Mouse (Mus musculus) neural tube, embryonic 12.5 days (tissue): ENCODE data around the gene Etv2. TPM values are rescaled to one million over a fixed set of nuclear protein-coding genes. Genes with fewer than 3 reads are reported as not detected.

Experiments
- ATAC-seq: fragments of 200-750 bp; cut with Nextera tagmentation; 2 replicates; pipeline ENCODE4 v1.8.0; 2017; ENCODE audit warnings: low read depth, mild to moderate bottlenecking, moderate TSS enrichment, moderate library complexity; ENCODE audit not compliant: low FRiP score
- H3K27ac ChIP-seq: fragments of 300-500 bp; sonication (generic); 2 replicates; pipeline ENCODE4 v1.5.1; 2016
- H3K27me3 ChIP-seq: fragments of 300-500 bp; sonication (generic); replicated peaks from 2 replicates; pipeline ENCODE4 v1.6.1; 2016; ENCODE audit warnings: mild to moderate bottlenecking
- H3K36me3 ChIP-seq: fragments of 300-500 bp; sonication (generic); 2 replicates; pipeline ENCODE4 v1.6.1; 2016; ENCODE audit warnings: mild to moderate bottlenecking
- H3K4me1 ChIP-seq: fragments of 300-500 bp; sonication (generic); 2 replicates; pipeline ENCODE4 v1.6.1; 2016
- H3K4me2 ChIP-seq: fragments of 300-500 bp; sonication (generic); replicated peaks from 2 replicates; pipeline ENCODE4 v1.6.1; 2016; ENCODE audit warnings: mild to moderate bottlenecking
- H3K4me3 ChIP-seq: fragments of 300-500 bp; sonication (generic); 2 replicates; pipeline ENCODE4 v1.5.1; 2016
- H3K9ac ChIP-seq: fragments of 300-500 bp; sonication (generic); 2 replicates; pipeline ENCODE4 v1.6.1; 2016; ENCODE audit warnings: mild to moderate bottlenecking
- H3K9me3 ChIP-seq: fragments of 300-500 bp; sonication (generic); 2 replicates; pipeline ENCODE4 v1.6.1; 2016; ENCODE audit warnings: mild to moderate bottlenecking
- WGBS: fragments of 180-500 bp; shearing (Covaris S2); methylation state at CpG from one replicate; pipeline ENCODE4 v1.1.7; 2016; 5-methylcytosine and 5-hydroxymethylcytosine counted together
- polyA plus RNA-seq: library from polyadenylated mRNA; unstranded; fragments of >200 nt; fragmentation: Nextera tagmentation; extraction: Ambion mirVana; gene quantifications from 2 replicates; pipeline ENCODE4 v1.2.1, GENCODE M21; 2016

The Etv2 gene
- not detected in 2 replicates for polyA plus RNA-seq

DNA sequence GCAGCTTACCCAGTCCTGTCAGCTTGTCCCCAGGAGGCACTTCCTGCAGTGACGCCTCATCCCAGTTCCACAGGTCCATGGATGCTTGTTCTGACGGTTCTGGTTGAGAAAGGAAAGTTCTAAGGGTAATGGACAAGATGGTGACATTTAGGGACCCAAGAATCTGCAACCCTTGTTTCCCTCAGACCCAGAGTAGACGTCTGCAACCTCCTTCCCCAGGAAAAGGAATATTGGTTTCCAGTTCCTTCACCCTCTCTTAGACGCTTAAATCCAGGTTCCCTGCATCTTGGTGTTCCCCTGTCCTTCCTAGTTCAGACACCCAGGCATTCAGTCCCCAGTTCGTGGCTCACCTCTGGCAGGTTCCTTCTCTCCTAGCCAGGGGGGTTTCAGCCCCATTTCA is at the start of gene Etv2:
Etv2 (minus strand) TSS at position 101 of the 400 bp plus-strand sequence.
- Histone ChIP-seq H3K4me2 (peak within 1 kb of the TSS; percentile 40), H3K36me3 (peaks cover 11% of the 10 kb centered on the region), H3K4me1 (0 out of 2 replicates have a peak, but pooled peaks cover 5% of the 10 kb centered on the region), H3K27me3 (peaks cover 57% of the 10 kb centered on the region), H3K9ac (no peak within 1 kb of the TSS; the same call in 1 of the 2 replicates), H3K4me3 (peak within 1 kb of the TSS; percentile 16; the same call in 1 of the 2 replicates), H3K27ac (no peak within 1 kb of the TSS), H3K9me3 (no peaks in the 10 kb centered on the region)
- WGBS = 4% methylated on average over 5 of the region's 5 CpGs
- ATAC-seq = no peak

DNA sequence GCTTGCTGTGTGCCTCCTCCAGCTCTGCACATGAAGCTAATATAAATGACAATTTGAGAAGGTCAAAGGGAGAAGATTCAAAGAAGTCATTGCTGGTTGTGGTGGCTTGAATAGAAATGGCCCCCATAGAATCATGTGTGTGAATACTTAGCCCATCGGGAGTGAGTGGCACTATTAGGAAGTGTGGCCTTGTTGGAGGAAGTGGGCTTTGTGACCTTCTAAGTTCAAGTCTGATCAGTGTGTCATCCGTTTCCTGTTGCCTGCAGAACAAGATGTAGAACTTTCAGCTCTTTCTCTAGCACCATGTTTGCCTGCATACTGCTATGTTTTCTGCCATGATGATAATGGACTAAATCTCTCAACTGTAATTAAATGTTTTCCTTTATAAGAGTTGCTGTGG is 47.8 kb upstream of the Etv2 start:
- Histone ChIP-seq H3K4me3 (no peak overlapping the region), H3K27me3 (peaks cover 14% of the 10 kb centered on the region), H3K4me2 (no peak overlapping the region), H3K27ac (no peak overlapping the region), H3K36me3 (no peaks in the 10 kb centered on the region), H3K4me1 (no peaks in the 10 kb centered on the region), H3K9ac (no peak overlapping the region), H3K9me3 (no peaks in the 10 kb centered on the region)
- 78% methylated on average over 2 of the region's 2 CpGs for WGBS
- no peak for ATAC-seq

GRCm38 (mm10) chr7:30681897-30682296 is 46.2 kb upstream of the Etv2 start:
- H3K4me2 ChIP-seq = no peak overlapping the region
- H3K4me1 ChIP-seq = no peaks in the 10 kb centered on the region
- no peak overlapping the region for H3K9ac ChIP-seq
- H3K27ac ChIP-seq = no peak overlapping the region
- H3K9me3 ChIP-seq = no peaks in the 10 kb centered on the region
- WGBS = 70% methylated on average over 5 of the region's 5 CpGs
- no peak overlapping the region for H3K4me3 ChIP-seq
- H3K27me3 ChIP-seq = no peaks in the 10 kb centered on the region
- no peaks in the 10 kb centered on the region for H3K36me3 ChIP-seq
- ATAC-seq = no peak

DNA sequence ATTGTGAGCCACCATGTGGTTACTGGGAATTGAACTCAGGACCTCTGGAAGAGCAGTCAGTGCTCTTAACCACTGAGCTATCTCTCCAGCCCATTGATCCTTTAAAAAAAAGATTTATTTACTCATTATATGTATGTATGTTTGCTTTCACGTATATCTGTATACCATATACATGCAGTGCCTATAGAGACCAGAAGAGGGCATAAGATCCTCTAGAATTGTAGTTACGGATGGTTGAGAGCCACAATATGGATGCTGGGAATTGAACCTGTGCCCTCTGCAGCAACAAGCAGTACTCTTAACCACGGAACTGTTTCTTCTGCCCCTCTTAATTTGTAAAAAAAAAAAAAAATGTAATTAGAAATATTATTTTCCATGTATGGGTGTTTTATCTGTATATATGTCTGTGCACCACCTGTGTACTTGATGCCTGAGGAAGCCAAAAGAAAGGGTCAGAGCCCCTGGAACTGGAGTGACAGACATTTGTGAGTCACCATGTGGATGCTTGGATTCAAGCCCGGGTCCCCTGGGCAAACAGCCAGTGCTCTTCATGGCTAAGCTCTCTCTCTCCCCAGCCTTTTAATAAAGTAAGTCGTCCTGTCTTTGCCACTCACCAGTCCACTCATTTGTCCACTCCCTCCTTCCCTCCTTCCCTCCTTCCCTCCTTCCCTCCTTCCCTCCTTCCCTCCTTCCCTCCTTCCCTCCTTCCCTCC is 42.8 kb upstream of the Etv2 start:
- 73% methylated on average over 5 of the region's 5 CpGs for WGBS
- Histone ChIP-seq H3K36me3 (no peaks in the 10 kb centered on the region), H3K9ac (no peak overlapping the region), H3K4me2 (no peak overlapping the region), H3K4me1 (no peaks in the 10 kb centered on the region), H3K4me3 (no peak overlapping the region), H3K9me3 (no peaks in the 10 kb centered on the region), H3K27ac (no peak overlapping the region), H3K27me3 (no peaks in the 10 kb centered on the region)
- no peak for ATAC-seq

GRCm38 (mm10) chr7:30671480-30671879 is 35.8 kb upstream of the Etv2 start, which contains the start of gene Pmis2:
Gene Pmis2, minus strand, starts transcription at chr7:30671605.
- H3K9ac ChIP-seq = no peak within 1 kb of the TSS
- H3K4me3 ChIP-seq = no peak within 1 kb of the TSS

GRCm38 (mm10) chr7:30669229-30669628 is 33.6 kb upstream of the Etv2 start:
- Histone ChIP-seq H3K36me3 (no peaks in the 10 kb centered on the region), H3K27me3 (0 out of 2 replicates have a peak, but pooled peaks cover 2% of the 10 kb centered on the region), H3K4me2 (no peak overlapping the region), H3K4me1 (peaks cover 9% of the 10 kb centered on the region; the same call in 1 of the 2 replicates), H3K9me3 (no peaks in the 10 kb centered on the region), H3K27ac (no peak overlapping the region), H3K4me3 (no peak overlapping the region), H3K9ac (no peak overlapping the region)
- no peak for ATAC-seq
- WGBS = 39% methylated on average over 3 of the region's 3 CpGs

More at GRCm38 (mm10) chr7:30671480-30671879, 35.8 kb upstream of the Etv2 start, which contains the start of gene Pmis2:
- Histone ChIP-seq H3K27me3 (0 out of 2 replicates have a peak, but pooled peaks cover 2% of the 10 kb centered on the region), H3K9me3 (no peaks in the 10 kb centered on the region), H3K4me1 (no peaks in the 10 kb centered on the region), H3K4me2 (no peak within 1 kb of the TSS), H3K36me3 (no peaks in the 10 kb centered on the region), H3K27ac (no peak within 1 kb of the TSS)
- no peak for ATAC-seq
- 74% methylated on average over 9 of the region's 9 CpGs for whole genome bisulfite sequencing

DNA sequence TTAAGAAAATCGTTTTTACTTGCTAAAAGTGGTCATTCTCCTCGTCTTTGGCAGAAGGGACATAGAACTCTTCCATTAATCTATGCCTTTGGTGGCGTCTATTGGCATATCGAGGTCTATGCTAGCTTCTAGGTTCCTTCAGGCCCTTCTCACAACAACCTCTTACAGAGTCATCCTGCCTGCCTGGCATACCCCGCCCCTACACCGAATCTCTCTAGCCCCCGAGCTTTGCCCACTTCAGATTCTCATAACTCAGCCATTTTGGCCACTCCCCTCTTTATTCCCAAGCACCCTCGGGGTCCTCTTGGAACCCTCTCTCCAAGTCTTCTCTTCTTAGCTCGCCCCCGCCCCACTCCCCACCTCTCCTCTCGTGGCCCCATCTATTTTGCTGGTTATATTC is 29.7 kb upstream of the Etv2 start:
- Histone ChIP-seq H3K27me3 (0 out of 2 replicates have a peak, but pooled peaks cover 2% of the 10 kb centered on the region), H3K9ac (peak overlapping the region; percentile 62), H3K4me3 (peak overlapping the region; percentile 59), H3K36me3 (peaks cover 18% of the 10 kb centered on the region), H3K9me3 (no peaks in the 10 kb centered on the region), H3K4me1 (peaks cover 10% of the 10 kb centered on the region; the same call in 1 of the 2 replicates), H3K27ac (no peak overlapping the region), H3K4me2 (peak overlapping the region; percentile 90)
- peak; percentile 62 for ATAC-seq
- 8% methylated on average over 11 of the region's 11 CpGs for WGBS

- ATAC-seq = peak; percentile 95
- Histone ChIP-seq H3K4me3 (peak within 1 kb of the TSS; percentile 59), H3K27ac (no peak within 1 kb of the TSS), H3K4me2 (peak within 1 kb of the TSS; percentile 90), H3K27me3 (0 out of 2 replicates have a peak, but pooled peaks cover 2% of the 10 kb centered on the region), H3K4me1 (peaks cover 10% of the 10 kb centered on the region; the same call in 1 of the 2 replicates), H3K36me3 (peaks cover 23% of the 10 kb centered on the region), H3K9ac (peak within 1 kb of the TSS; percentile 62), H3K9me3 (no peaks in the 10 kb centered on the region)
- 1% methylated on average over 34 of the region's 34 CpGs for WGBS
These were observed 29.0 kb upstream of the Etv2 start, which contains the start of gene Haus5 for GRCm38 (mm10) chr7:30664529-30665200. Gene Haus5, minus strand, starts transcription at chr7:30664994.

DNA sequence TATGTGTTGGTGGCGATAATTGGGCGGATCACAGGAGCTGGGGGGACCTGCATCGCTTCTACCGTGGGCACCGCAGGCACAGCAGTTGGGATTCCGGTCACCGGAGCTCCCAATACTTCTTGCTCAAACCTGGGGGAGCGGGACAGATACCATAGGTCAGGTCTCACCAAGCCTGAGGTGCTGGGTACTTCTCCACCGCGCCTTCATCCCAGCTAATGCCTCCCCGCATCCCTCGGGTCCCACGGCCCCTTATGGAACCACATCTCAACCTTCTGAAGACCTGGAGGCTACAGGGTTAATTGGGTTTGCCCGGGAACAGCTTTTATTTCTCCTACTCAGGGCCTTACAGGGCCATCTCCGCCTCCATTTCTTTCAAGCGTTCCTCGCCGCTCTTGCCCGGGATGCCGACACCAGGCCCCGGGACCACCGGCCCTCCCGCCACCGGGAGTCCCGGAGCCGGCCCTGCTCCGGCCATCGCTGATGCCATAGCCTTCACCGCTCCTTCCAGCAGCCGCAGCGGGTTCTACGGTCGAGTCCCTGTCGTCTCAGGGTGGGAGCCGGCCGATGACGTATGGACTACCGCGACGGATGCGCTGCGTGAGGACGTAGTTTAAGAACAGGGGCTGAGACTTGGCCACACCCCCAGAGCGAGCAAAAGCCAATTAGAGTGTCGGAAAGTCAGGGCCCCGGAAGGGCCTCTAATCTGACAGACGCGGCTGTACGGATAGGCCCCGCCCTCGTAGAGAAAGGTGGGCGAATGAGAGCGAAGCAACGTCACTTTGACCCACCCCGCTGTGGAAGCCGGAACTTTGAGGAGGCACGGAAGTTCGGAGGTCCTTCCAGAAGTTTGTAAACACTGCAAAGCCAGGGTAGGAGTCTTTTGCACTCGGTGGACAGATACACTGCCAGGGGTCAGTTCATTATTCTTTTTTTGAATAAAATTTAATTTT is 14.2 kb upstream of the Etv2 start, which contains the start of gene Rbm42:
Rbm42 (minus strand) TSS at position 727 of the 950 bp plus-strand sequence.
- 2% methylated on average over 59 of the region's 59 CpGs for WGBS
- no peaks in the 10 kb centered on the region for H3K27me3 ChIP-seq
- peak within 1 kb of the TSS; percentile 91 for H3K9ac ChIP-seq
- H3K4me2 ChIP-seq = peak within 1 kb of the TSS; percentile 98
- H3K9me3 ChIP-seq = no peaks in the 10 kb centered on the region
- peak within 1 kb of the TSS; percentile 88 for H3K4me3 ChIP-seq
- ATAC-seq = peak; percentile 99
- peak within 1 kb of the TSS; percentile 16; the same call in 1 of the 2 replicates for H3K27ac ChIP-seq
- peaks cover 57% of the 10 kb centered on the region for H3K36me3 ChIP-seq
- peaks cover 13% of the 10 kb centered on the region for H3K4me1 ChIP-seq

DNA sequence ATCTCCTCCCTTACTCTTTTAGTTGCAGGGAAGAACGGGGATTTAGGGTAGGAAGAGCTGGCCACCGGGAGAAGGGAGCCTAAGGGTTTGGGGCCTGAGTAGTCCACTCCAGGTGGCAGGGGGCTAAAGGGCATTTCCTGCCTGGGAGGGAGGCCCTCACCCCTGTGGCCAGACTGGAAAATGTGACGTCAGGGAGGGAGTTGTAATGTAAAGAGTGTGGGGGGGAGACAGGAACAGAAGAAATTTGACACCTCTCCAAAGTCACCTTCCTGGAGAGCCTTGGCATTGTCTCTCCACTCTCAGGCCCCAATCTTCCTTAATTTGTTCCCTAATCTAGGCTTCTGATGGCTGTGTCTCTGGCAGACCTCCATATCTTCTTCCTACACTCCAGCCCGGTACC is 3.4 kb upstream of the Etv2 start:
- WGBS = 23% methylated on average over 4 of the region's 4 CpGs
- H3K4me2 ChIP-seq = no peak overlapping the region
- peaks cover 45% of the 10 kb centered on the region for H3K36me3 ChIP-seq
- ATAC-seq = no peak
- H3K4me3 ChIP-seq = no peak overlapping the region
- H3K27me3 ChIP-seq = peaks cover 27% of the 10 kb centered on the region
- H3K9me3 ChIP-seq = no peaks in the 10 kb centered on the region
- H3K9ac ChIP-seq = no peak overlapping the region
- H3K4me1 ChIP-seq = 0 out of 2 replicates have a peak, but pooled peaks cover 5% of the 10 kb centered on the region
- no peak overlapping the region for H3K27ac ChIP-seq

DNA sequence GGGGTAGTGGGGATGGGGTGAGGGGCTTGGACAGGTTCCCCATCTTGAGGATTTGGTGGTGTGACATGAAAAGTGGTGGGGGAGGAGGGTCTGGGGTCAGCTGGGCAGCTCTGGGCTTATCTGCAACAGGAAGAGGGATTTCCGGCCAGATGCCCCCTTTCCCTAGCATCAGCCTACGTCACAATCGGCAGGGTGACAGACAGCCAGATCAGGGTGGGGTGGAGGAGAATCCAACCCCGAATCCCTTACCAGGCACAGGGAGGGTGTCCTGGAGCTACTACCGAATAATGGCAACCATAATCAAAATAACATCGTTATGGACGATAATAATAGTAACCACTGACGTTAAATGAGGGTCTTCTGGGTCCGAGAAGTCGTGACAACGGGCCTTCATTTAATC is 743 bp upstream of the Etv2 start:
- Histone ChIP-seq H3K4me3 (no peak overlapping the region), H3K9ac (no peak overlapping the region), H3K27ac (no peak overlapping the region), H3K27me3 (peaks cover 52% of the 10 kb centered on the region), H3K4me1 (0 out of 2 replicates have a peak, but pooled peaks cover 5% of the 10 kb centered on the region), H3K36me3 (peaks cover 18% of the 10 kb centered on the region), H3K9me3 (no peaks in the 10 kb centered on the region), H3K4me2 (no peak overlapping the region)
- ATAC-seq = no peak
- 28% methylated on average over 11 of the region's 11 CpGs for WGBS
